Mouse (Mus musculus) neural tube, embryonic 15.5 days (tissue): ENCODE measurements around the gene B3gnt7. TPM values are rescaled to one million over a fixed set of nuclear protein-coding genes. Genes with fewer than 3 reads are reported as not detected.

Experiments used
- ATAC-seq: fragments of 200-750 bp; cut with Nextera tagmentation; 2 replicates; pipeline ENCODE4 v1.8.0; 2017; ENCODE audit warnings: mild to moderate bottlenecking, moderate TSS enrichment, moderate library complexity; ENCODE audit not compliant: low FRiP score
- H3K27ac ChIP-seq: fragments of 300-500 bp; sonication (generic); replicated peaks from 2 replicates; pipeline ENCODE4 v1.5.1; 2015; ENCODE audit warnings: mild to moderate bottlenecking, inconsistent platforms
- H3K27me3 ChIP-seq: fragments of 300-500 bp; sonication (generic); replicated peaks from 2 replicates; pipeline ENCODE4 v1.6.1; 2015; ENCODE audit warnings: inconsistent platforms
- H3K36me3 ChIP-seq: fragments of 300-500 bp; sonication (generic); 2 replicates; pipeline ENCODE4 v1.6.1; 2015; ENCODE audit warnings: inconsistent platforms
- H3K4me1 ChIP-seq: fragments of 300-500 bp; sonication (generic); 2 replicates; pipeline ENCODE4 v1.6.1; 2015; ENCODE audit warnings: inconsistent platforms
- H3K4me2 ChIP-seq: fragments of 300-500 bp; sonication (generic); 2 replicates; pipeline ENCODE4 v1.6.1; 2015; ENCODE audit warnings: inconsistent platforms, mild to moderate bottlenecking, moderate library complexity
- H3K4me3 ChIP-seq: fragments of 300-500 bp; sonication (generic); replicated peaks from 2 replicates; pipeline ENCODE4 v1.5.1; 2015; ENCODE audit warnings: mild to moderate bottlenecking, inconsistent platforms
- H3K9ac ChIP-seq: fragments of 300-500 bp; sonication (generic); replicated peaks from 2 replicates; pipeline ENCODE4 v1.6.1; 2015; ENCODE audit warnings: mild to moderate bottlenecking, inconsistent platforms
- H3K9me3 ChIP-seq: fragments of 300-500 bp; sonication (generic); replicated peaks from 2 replicates; pipeline ENCODE4 v1.6.1; 2016; ENCODE audit warnings: inconsistent platforms
- WGBS: fragments of 180-500 bp; shearing (Covaris S2); methylation state at CpG from one replicate; pipeline ENCODE4 v1.1.7; 2015; ENCODE audit warnings: mixed read lengths; 5-methylcytosine and 5-hydroxymethylcytosine counted together
- polyA plus RNA-seq: library from polyadenylated mRNA; unstranded; fragments of >200 nt; fragmentation: Nextera tagmentation; extraction: Ambion mirVana; gene quantifications from 2 replicates; pipeline ENCODE4 v1.2.1, GENCODE M21; 2015

The B3gnt7 gene
- 7.3 TPM in 2 replicates for polyA plus RNA-seq

- Histone ChIP-seq H3K9ac (peak within 1 kb of the TSS; percentile 75), H3K4me3 (peak within 1 kb of the TSS; percentile 75), H3K27ac (peak within 1 kb of the TSS; percentile 45), H3K4me1 (peaks cover 19% of the 10 kb centered on the region), H3K9me3 (no peaks in the 10 kb centered on the region), H3K36me3 (no peaks in the 10 kb centered on the region), H3K27me3 (peaks cover 45% of the 10 kb centered on the region), H3K4me2 (peak within 1 kb of the TSS; percentile 94)
- 21% methylated on average over 6 of the region's 6 CpGs for WGBS
- no peak for ATAC-seq
Measured at GRCm38 (mm10) chr1:86302532-86302931, at the start of gene B3gnt7. B3gnt7 (plus strand) TSS chr1:86302832.

GRCm38 (mm10) chr1:86253410-86253809 is 49.2 kb upstream of the B3gnt7 start:
- Histone ChIP-seq H3K4me1 (no peaks in the 10 kb centered on the region), H3K4me3 (no peak overlapping the region), H3K27ac (no peak overlapping the region), H3K9ac (no peak overlapping the region), H3K4me2 (no peak overlapping the region), H3K9me3 (no peaks in the 10 kb centered on the region), H3K27me3 (no peaks in the 10 kb centered on the region), H3K36me3 (peaks cover 33% of the 10 kb centered on the region)
- WGBS = 93% methylated on average over 8 of the region's 8 CpGs
- no peak for ATAC-seq

DNA sequence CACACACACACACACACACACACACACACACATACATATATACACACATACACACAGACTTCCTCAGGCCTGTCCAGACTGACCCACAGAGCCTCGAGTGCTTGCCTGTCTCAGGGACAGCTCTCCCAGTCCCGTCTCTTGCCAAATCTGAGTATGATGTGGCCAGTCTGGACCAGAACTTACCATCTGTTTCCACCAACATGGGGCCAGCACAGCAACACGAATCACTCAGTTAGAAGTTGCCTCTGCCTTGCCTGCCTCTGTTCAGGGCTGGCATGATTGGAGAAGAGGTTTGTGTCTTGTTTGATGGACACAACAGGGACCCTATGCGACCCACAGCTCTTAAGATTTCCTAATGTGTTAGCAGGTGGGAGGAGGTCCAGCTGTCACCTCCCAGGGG is 46.3 kb upstream of the B3gnt7 start:
- no peak for ATAC-seq
- WGBS = 81% methylated on average over 4 of the region's 4 CpGs
- H3K27me3 ChIP-seq = no peaks in the 10 kb centered on the region
- no peak overlapping the region for H3K27ac ChIP-seq
- no peak overlapping the region for H3K4me3 ChIP-seq
- peaks cover 20% of the 10 kb centered on the region for H3K36me3 ChIP-seq
- H3K4me2 ChIP-seq = no peak overlapping the region
- no peak overlapping the region for H3K9ac ChIP-seq
- no peaks in the 10 kb centered on the region for H3K9me3 ChIP-seq
- no peaks in the 10 kb centered on the region for H3K4me1 ChIP-seq

GRCm38 (mm10) chr1:86257228-86257627 is 45.4 kb upstream of the B3gnt7 start:
- 92% methylated on average over 8 of the region's 8 CpGs for WGBS
- Histone ChIP-seq H3K27me3 (no peaks in the 10 kb centered on the region), H3K9ac (no peak overlapping the region), H3K4me1 (no peaks in the 10 kb centered on the region), H3K9me3 (no peaks in the 10 kb centered on the region), H3K36me3 (peaks cover 20% of the 10 kb centered on the region), H3K4me2 (no peak overlapping the region), H3K4me3 (no peak overlapping the region), H3K27ac (no peak overlapping the region)
- no peak for ATAC-seq

DNA sequence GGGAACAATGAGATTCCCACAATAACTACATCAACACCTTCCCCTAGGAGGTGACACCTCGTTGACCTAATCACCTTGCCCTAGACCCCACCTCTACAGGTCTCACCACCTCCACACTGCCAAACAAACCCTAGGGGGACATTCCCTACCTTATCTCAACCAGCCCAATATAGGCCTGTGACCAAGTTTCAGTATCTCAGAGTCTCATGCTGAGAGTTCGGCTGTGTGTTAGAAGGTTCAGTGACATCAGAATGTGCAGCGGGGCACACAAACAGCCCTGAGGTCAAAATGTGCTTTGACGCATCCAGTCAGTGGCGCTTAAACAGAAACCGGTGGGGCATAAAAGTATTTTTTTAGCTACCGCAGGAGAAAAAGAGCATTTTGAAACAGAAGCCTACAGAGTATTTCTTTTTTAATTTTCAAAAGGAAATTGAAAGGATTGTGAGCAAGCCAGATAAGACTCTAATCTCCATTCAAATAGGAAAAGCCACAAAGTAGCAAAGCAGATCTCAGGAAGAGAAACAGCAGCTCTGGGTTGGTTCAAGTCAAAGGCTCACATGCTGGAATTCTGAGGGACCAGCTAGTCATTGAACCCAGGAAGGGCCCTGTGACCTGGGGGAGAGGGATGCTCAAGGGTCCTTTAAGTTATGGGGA is 44.3 kb upstream of the B3gnt7 start:
- Histone ChIP-seq H3K9ac (no peak overlapping the region), H3K36me3 (peaks cover 17% of the 10 kb centered on the region), H3K4me2 (no peak overlapping the region), H3K27ac (no peak overlapping the region), H3K4me1 (no peaks in the 10 kb centered on the region), H3K4me3 (no peak overlapping the region), H3K27me3 (no peaks in the 10 kb centered on the region), H3K9me3 (no peaks in the 10 kb centered on the region)
- WGBS = 86% methylated on average over 7 of the region's 7 CpGs
- ATAC-seq = no peak

DNA sequence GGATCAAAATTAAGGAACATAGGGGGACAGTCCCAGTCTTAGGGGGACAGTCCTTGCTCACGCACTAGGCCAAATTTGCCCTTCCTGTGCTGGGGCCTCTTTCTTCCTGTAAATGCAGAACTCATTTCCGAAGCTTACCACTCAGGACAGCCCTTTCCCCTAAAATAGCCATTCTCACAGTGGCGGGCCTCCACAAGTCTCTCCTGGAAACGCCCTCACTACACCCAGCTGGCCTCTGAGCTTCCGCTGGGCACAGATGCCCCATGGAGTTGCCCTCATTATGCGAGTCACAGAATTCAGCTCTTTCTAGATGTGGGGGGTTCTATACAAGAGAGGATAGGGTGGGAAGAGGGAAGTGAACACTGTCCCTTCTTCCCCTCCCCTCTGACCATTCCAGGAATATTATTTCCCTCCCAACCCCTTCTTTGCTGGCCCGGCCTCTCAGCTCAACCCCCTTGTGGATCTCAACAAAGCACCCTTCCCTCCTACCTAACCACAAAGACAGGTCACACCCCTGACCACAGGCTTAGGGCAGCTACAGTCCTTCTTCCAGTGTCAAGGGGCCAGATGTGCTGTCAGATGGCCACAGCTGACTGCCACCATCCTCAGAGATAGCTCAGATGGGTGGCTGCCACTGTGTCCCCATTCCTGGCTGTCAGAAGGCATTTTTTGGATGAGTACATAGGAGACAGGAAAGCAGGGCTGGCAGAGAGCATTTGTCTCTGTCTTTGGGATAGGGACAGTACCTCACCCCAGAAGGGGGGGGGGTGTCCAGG is 38.9 kb upstream of the B3gnt7 start:
- WGBS = 51% methylated on average over 7 of the region's 7 CpGs
- H3K36me3 ChIP-seq = no peaks in the 10 kb centered on the region
- H3K4me3 ChIP-seq = no peak overlapping the region
- H3K4me1 ChIP-seq = no peaks in the 10 kb centered on the region
- no peak overlapping the region for H3K27ac ChIP-seq
- H3K9me3 ChIP-seq = no peaks in the 10 kb centered on the region
- H3K4me2 ChIP-seq = no peak overlapping the region
- no peak for ATAC-seq
- no peak overlapping the region for H3K9ac ChIP-seq
- no peaks in the 10 kb centered on the region for H3K27me3 ChIP-seq

- H3K9ac ChIP-seq = no peak overlapping the region
- H3K27me3 ChIP-seq = no peaks in the 10 kb centered on the region
- no peaks in the 10 kb centered on the region for H3K4me1 ChIP-seq
- no peaks in the 10 kb centered on the region for H3K36me3 ChIP-seq
- ATAC-seq = no peak
- WGBS = 71% methylated on average over 3 of the region's 3 CpGs
- H3K4me3 ChIP-seq = no peak overlapping the region
- H3K27ac ChIP-seq = no peak overlapping the region
- no peaks in the 10 kb centered on the region for H3K9me3 ChIP-seq
- no peak overlapping the region for H3K4me2 ChIP-seq
Measured at GRCm38 (mm10) chr1:86265060-86265459, 37.6 kb upstream of the B3gnt7 start.

DNA sequence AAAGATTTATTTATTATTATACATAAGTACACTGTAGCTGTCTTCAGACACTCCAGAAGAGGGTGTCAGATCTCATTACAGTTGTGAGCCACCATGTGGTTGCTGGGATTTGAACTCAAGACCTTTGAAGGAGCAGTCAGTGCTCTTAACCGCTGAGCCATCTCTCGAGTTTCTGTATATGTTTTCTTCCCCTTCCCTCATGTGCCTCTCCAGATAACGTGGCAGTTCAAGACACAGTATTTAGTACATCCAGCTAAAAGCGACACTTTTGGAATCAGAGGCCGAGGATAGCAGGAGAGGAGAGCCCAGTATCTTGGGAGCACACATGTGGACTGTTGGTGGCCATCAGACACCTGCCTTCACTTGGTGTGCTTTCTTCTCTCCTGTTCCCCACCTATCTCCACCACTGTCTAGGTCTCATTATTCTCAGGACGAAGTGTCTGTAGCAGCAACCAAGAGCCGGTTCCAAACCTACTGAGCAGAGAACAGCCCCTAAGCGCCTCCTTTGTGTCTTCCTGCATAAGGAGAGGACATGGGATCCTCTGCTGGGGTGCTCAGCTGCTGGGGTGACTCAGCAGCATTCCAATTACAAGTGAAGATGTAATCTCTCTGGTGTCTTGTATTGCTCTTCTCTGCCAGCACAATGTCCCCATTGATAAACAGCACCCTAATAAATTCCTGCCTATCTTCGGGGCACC is 34.0 kb upstream of the B3gnt7 start:
- Histone ChIP-seq H3K27ac (no peak overlapping the region), H3K36me3 (no peaks in the 10 kb centered on the region), H3K4me3 (no peak overlapping the region), H3K9me3 (no peaks in the 10 kb centered on the region), H3K27me3 (no peaks in the 10 kb centered on the region), H3K9ac (no peak overlapping the region), H3K4me1 (no peaks in the 10 kb centered on the region), H3K4me2 (no peak overlapping the region)
- ATAC-seq = no peak
- WGBS = 89% methylated on average over 9 of the region's 9 CpGs

DNA sequence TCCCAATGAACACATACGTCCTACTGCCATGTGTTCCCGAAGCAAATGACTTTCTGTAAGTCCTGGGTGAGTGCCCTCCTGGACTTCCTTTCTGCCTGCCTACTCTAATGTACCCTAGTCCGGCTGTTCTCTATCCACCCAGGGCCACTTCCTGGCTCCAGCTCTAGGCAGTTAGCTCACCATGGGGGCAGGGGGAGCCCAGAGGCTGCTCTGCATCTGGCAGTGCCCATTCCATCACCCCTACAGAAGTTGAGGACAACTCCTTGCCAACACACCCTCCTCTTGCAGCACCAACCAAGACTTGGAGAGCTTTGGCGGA is 33.5 kb upstream of the B3gnt7 start:
- H3K36me3 ChIP-seq = no peaks in the 10 kb centered on the region
- H3K4me2 ChIP-seq = no peak overlapping the region
- H3K4me1 ChIP-seq = no peaks in the 10 kb centered on the region
- ATAC-seq = no peak
- no peak overlapping the region for H3K4me3 ChIP-seq
- H3K27ac ChIP-seq = no peak overlapping the region
- no peak overlapping the region for H3K9ac ChIP-seq
- H3K27me3 ChIP-seq = no peaks in the 10 kb centered on the region
- no peaks in the 10 kb centered on the region for H3K9me3 ChIP-seq
- WGBS = 70% methylated on average over 4 of the region's 4 CpGs

DNA sequence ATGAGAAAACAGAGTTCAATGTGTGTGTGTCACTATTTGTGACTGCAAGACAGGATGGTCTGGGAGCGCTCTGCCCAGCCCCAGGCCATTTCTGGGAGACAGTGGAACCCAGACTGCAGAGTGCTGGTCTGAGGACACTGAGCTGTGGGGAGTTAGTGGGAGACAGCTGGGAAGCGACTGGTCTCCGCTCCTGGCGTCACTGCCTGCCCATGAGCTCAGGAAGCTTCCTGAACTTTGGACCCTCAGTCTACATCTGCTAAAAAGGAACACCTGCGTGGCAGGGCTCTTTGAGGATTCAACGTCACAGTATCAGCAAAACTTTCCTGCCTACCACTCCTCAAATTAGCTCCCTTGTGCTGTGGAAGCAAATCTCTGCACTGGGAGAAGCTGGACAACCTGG is 30.9 kb upstream of the B3gnt7 start:
- no peaks in the 10 kb centered on the region for H3K9me3 ChIP-seq
- no peak overlapping the region for H3K4me3 ChIP-seq
- no peak overlapping the region for H3K9ac ChIP-seq
- ATAC-seq = no peak
- no peaks in the 10 kb centered on the region; the same call in 1 of the 2 replicates for H3K36me3 ChIP-seq
- H3K4me1 ChIP-seq = no peaks in the 10 kb centered on the region
- H3K27ac ChIP-seq = no peak overlapping the region
- H3K4me2 ChIP-seq = no peak overlapping the region
- 90% methylated on average over 6 of the region's 6 CpGs for WGBS
- no peaks in the 10 kb centered on the region for H3K27me3 ChIP-seq

DNA sequence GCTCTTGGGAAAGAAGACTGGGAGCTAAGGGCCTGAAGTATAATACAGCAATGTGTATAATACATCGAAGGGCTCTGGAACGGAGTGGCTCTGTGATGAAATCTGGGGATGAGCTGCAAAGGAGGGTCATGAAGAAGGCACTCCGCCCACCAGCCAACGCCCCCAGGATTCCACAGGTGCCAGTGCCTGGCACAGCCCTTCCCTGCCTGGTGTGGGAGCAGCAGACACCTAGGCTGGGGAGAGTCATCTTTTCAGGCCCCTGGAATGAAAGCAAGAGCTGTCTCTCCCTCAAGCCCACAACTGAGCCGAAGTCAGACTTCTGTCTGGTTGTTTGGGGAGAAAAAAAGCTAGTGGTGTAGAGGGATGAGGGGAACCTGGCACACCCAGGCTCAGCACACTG is 25.6 kb upstream of the B3gnt7 start:
- Histone ChIP-seq H3K9me3 (no peaks in the 10 kb centered on the region), H3K4me1 (no peaks in the 10 kb centered on the region), H3K4me2 (no peak overlapping the region), H3K9ac (no peak overlapping the region), H3K36me3 (no peaks in the 10 kb centered on the region; the same call in 1 of the 2 replicates), H3K27ac (no peak overlapping the region), H3K4me3 (no peak overlapping the region), H3K27me3 (no peaks in the 10 kb centered on the region)
- 90% methylated on average over 5 of the region's 5 CpGs for WGBS
- ATAC-seq = no peak
